Mouse (Mus musculus): ENCODE results near the gene Insl5. TPM values are rescaled to one million over a fixed set of nuclear protein-coding genes. Genes with fewer than 3 reads are reported as not detected.

The Insl5 gene
- polyA plus RNA-seq, 1 experiment from 2014 or later, result not detected

DNA sequence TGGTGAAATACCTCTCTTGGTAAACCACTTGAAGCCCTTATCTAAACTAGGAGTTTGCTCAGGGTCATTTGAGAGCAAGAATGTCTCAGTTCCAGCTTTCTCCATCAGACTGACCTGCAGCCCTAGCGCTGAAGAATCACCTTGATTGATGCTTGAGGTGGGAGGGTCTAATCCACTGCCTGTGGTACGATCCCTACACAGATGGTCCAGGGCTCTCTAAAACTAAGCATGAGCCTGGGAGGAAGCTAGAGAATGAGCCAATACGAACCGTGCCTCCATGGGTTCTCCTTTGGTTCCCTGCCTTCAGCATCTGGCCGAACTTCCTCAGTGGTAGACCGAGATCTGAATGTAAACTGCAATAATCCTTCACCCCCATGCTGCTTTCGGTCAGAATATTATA is 1.1 kb upstream of the Insl5 start:
- Histone ChIP-seq H3K27me3 (no peaks in the 10 kb centered on the region), H3K4me3 (replicated peaks) (no peak overlapping the region), H3K9me3 (no peaks in the 10 kb centered on the region), H3K4me2 (no peak overlapping the region), H3K27ac (no peak overlapping the region), H3K36me3 (no peaks in the 10 kb centered on the region), H3K9ac (replicated peaks) (no peak overlapping the region), H3K4me1 (replicated peaks) (peaks cover 9% of the 10 kb centered on the region)
- 72% methylated on average over 7 of the region's 7 CpGs for WGBS
- ATAC-seq (ENCODE audit: insufficient number of reproducible peaks, insufficient read depth, low FRiP score, low TSS enrichment, low read depth), result no peak

DNA sequence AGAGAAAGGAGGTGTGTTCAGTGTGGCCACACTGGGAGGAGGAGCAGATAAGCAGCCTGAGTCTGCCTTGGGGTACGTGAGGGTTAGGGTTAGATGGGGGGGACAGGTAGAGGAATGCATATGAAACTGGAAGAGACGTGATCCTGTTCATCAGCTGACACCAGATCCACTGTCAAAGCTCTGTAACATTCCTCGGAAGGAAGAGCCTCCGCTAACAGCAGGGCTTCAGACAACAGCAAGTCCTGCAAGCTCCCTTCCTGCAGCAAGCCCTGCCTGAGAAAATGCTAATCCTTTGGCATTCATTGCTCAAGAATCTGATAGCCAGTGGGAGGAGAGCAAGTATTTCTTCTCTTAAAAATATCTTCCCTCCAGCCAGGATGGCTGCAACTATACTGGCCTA is 13.2 kb downstream of the Insl5 start:
- Histone ChIP-seq H3K4me1 (replicated peaks) (peaks cover 29% of the 10 kb centered on the region), H3K4me3 (replicated peaks) (no peak overlapping the region), H3K27me3 (no peaks in the 10 kb centered on the region), H3K4me2 (no peak overlapping the region), H3K27ac (0 out of 2 replicates have a peak overlapping the region, but pooled peaks have one; percentile 17), H3K9me3 (no peaks in the 10 kb centered on the region), H3K36me3 (no peaks in the 10 kb centered on the region), H3K9ac (replicated peaks) (no peak overlapping the region)
- no peak for ATAC-seq (ENCODE audit: insufficient number of reproducible peaks, insufficient read depth, low FRiP score, low TSS enrichment, low read depth)
- WGBS, result 10% methylated on average over 4 of the region's 4 CpGs

DNA sequence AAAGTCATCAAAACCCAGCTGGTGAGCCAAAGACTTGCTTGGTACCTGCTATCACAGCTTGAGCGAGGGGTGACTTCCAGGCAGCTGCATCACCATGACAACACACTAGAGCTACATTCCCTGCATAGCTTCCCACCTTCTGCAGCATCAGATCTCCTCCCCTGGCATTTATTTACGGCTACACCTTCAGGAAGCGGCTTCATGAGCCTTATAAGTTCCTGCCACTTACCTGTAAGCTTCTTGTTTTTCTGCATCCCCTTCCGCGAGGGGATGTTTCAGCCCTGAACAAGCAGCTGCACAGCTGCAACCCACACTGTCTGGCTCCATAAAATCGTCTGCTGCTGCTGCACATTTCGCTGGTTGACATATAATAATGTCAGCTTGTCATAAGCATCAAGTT is 14.8 kb downstream of the Insl5 start:
- WGBS, result 16% methylated on average over 7 of the region's 7 CpGs
- no peak for ATAC-seq (ENCODE audit: insufficient number of reproducible peaks, insufficient read depth, low FRiP score, low TSS enrichment, low read depth)
- no peaks in the 10 kb centered on the region for H3K9me3 ChIP-seq
- H3K36me3 ChIP-seq, result no peaks in the 10 kb centered on the region
- H3K27me3 ChIP-seq, result no peaks in the 10 kb centered on the region
- 0 out of 2 replicates have a peak overlapping the region, but pooled peaks have one; percentile 23 for H3K4me2 ChIP-seq
- H3K4me3 ChIP-seq (replicated peaks), result no peak overlapping the region
- no peak overlapping the region for H3K9ac ChIP-seq (replicated peaks)
- peaks cover 35% of the 10 kb centered on the region for H3K4me1 ChIP-seq (replicated peaks)
- no peak overlapping the region for H3K27ac ChIP-seq

DNA sequence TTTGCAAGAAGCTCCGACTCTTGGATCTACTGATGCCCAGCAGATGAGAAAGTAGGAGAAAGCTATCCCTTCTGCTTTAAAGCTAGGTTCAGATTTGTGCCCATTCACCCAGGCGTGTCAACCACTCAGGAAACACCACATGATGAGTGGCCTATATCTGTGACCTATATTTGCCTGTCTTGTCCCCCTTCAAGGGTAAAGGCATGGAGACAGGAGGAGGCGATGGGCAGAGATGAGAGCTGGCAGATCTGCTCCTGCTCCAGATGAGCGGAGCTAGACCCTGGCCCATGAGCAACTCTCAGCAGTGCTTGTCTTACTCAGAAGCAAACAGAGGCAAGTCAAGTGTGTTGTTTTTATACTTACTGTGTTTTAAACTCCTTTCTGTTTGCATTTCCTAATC is 15.9 kb downstream of the Insl5 start:
- WGBS, result 93% methylated on average over 4 of the region's 4 CpGs
- H3K27me3 ChIP-seq, result no peaks in the 10 kb centered on the region
- no peak for ATAC-seq (ENCODE audit: insufficient number of reproducible peaks, insufficient read depth, low FRiP score, low TSS enrichment, low read depth)
- no peak overlapping the region for H3K9ac ChIP-seq (replicated peaks)
- peaks cover 41% of the 10 kb centered on the region for H3K4me1 ChIP-seq (replicated peaks)
- H3K4me2 ChIP-seq, result no peak overlapping the region
- no peaks in the 10 kb centered on the region for H3K36me3 ChIP-seq
- H3K27ac ChIP-seq, result no peak overlapping the region
- no peaks in the 10 kb centered on the region for H3K9me3 ChIP-seq
- no peak overlapping the region for H3K4me3 ChIP-seq (replicated peaks)

DNA sequence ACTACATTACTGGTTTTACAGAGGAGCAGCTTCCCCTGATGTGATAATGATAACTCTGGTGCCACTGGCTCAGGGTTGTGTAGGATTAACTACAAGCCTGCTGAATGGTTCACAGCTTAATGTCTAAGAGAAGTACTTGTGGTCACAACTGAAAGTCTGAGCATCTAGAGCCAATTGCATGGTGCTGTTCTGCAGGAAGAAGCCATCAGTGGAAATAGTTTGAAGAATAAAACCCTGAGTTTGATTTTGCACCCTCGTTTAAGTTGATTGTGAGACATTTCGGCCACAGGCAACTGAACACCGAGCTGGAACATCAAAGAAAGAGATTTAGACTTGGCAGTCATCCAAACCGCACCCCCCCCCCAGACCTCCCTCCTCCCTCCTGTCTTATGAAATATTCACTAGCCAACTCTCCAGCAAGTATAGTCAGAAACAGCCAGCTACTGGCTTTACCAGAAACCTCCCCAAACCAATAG is 19.7 kb downstream of the Insl5 start:
- Histone ChIP-seq H3K9ac (replicated peaks) (no peak overlapping the region), H3K27ac (peak overlapping the region; percentile 91)
- no peak for ATAC-seq (ENCODE audit: insufficient number of reproducible peaks, insufficient read depth, low FRiP score, low TSS enrichment, low read depth)

DNA sequence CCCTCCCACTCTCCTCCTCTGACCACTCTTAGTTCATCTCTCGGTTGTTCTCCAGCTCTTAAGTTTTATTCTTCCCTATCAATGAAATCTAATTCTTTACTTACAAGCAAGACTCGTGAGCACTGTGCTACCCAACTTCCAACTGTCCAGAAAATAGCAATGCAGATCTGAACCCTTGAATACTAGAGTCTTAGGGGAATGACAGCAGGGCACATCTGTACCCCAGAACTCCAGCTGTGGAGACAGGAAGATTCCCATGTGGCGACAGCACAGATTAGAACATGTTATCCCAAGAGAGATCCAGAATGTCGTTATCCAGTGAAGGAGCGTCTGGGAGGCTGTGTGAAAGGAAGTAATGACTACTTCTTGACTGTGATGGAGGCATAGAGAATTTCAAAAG is 20.4 kb downstream of the Insl5 start:
- Histone ChIP-seq H3K27me3 (no peaks in the 10 kb centered on the region), H3K27ac (peak overlapping the region; percentile 91), H3K4me2 (no peak overlapping the region), H3K36me3 (no peaks in the 10 kb centered on the region), H3K9ac (replicated peaks) (no peak overlapping the region), H3K4me3 (replicated peaks) (no peak overlapping the region), H3K4me1 (replicated peaks) (peaks cover 32% of the 10 kb centered on the region), H3K9me3 (no peaks in the 10 kb centered on the region)
- 68% methylated on average over 5 of the region's 5 CpGs for WGBS
- ATAC-seq (ENCODE audit: insufficient number of reproducible peaks, insufficient read depth, low FRiP score, low TSS enrichment, low read depth), result no peak

More for the DNA sequence above, 19.7 kb downstream of the Insl5 start:
- H3K4me1 ChIP-seq (replicated peaks), result peaks cover 34% of the 10 kb centered on the region
- 19% methylated on average over 4 of the region's 4 CpGs for WGBS
- H3K27me3 ChIP-seq, result no peaks in the 10 kb centered on the region
- no peak overlapping the region for H3K4me3 ChIP-seq (replicated peaks)
- H3K9me3 ChIP-seq, result no peaks in the 10 kb centered on the region
- no peak overlapping the region for H3K4me2 ChIP-seq
- no peaks in the 10 kb centered on the region for H3K36me3 ChIP-seq

DNA sequence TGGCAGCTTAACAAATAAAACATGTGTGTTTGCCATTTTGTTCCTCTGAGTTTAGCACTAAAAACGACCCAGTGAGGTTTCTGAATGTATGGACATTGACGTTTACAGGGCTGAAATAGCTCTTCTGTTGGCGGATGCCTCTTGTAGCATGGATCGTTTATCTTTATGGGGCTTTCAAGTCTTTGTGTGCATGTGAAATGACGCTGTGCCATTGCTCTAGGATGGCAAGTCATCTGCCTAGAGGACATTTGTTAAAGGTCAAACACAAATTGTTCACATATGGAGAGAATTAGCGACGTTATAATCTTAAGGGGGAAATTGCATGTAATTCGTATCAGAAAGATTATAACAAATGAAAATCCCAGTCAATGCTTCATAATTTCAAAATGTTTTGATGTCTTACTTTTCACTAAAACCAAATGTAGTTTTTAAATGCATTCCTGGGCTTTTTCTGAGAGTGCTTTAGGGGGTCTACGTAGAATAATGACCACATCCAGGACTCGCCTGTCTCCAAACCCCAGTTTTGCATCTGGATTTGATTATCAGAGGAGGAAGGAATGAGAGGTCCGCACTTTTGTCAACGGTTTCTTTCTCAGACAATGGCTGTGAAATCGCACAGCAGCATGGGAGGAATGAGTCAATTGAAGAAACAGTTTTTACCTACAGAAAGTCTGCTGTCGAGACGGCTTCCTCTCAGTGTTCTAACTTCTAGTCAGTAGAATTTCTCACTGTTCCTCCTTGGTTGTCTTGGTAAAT is 21.3 kb downstream of the Insl5 start:
- Histone ChIP-seq H3K9me3 (no peaks in the 10 kb centered on the region), H3K4me1 (replicated peaks) (peaks cover 32% of the 10 kb centered on the region), H3K27me3 (no peaks in the 10 kb centered on the region), H3K27ac (peak overlapping the region; percentile 91), H3K4me3 (replicated peaks) (no peak overlapping the region), H3K36me3 (no peaks in the 10 kb centered on the region), H3K9ac (replicated peaks) (no peak overlapping the region), H3K4me2 (no peak overlapping the region)
- no peak for ATAC-seq (ENCODE audit: insufficient number of reproducible peaks, insufficient read depth, low FRiP score, low TSS enrichment, low read depth)
- 10% methylated on average over 15 of the region's 15 CpGs for WGBS

DNA sequence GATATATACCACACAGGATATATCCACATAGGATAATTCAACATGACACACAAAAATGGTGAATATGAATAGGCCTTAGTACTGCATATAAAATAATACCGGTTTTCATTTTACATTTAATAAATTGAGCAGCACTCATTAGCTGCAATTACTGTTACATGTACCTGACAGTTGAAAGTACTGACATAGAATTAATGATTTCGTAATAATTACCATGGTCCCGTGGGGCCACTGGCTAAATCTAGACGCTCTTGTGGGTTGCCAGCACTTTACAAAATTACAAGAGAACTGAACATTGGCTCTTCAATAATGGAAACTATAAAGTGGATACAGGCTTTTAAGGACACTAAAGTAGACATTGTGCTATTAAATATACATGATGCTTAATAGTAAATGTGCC is 22.0 kb downstream of the Insl5 start:
- Histone ChIP-seq H3K36me3 (no peaks in the 10 kb centered on the region), H3K4me3 (replicated peaks) (no peak overlapping the region), H3K9me3 (no peaks in the 10 kb centered on the region), H3K27me3 (no peaks in the 10 kb centered on the region), H3K4me2 (no peak overlapping the region), H3K27ac (no peak overlapping the region), H3K4me1 (replicated peaks) (peaks cover 32% of the 10 kb centered on the region), H3K9ac (replicated peaks) (no peak overlapping the region)
- 63% methylated on average over 4 of the region's 4 CpGs for WGBS
- no peak for ATAC-seq (ENCODE audit: insufficient number of reproducible peaks, insufficient read depth, low FRiP score, low TSS enrichment, low read depth)

DNA sequence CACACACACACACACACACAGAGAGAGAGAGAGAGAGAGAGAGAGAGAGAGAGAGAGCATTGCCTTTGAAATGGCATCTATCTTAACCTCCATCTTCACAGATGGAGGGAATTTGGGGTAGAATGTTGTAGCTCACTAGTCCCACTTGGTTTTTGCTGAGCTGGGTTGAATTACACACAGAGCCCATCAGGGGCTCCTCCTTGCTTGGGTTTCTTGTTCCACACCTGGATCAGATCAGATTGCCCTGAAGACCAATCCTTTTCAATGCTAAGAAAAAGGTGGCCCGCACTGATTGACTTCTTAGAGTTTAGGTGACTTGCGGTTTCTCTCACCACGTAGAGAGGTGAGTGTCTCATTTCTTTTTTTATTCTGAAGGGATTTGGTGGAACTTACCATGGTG is 35.0 kb downstream of the Insl5 start:
- Histone ChIP-seq H3K27me3 (no peaks in the 10 kb centered on the region), H3K9ac (replicated peaks) (no peak overlapping the region), H3K4me1 (replicated peaks) (no peaks in the 10 kb centered on the region; the same call in 1 of the 2 replicates), H3K4me3 (replicated peaks) (no peak overlapping the region), H3K27ac (peak overlapping the region; percentile 50; the same call in 1 of the 2 replicates), H3K9me3 (no peaks in the 10 kb centered on the region), H3K36me3 (no peaks in the 10 kb centered on the region), H3K4me2 (no peak overlapping the region)
- WGBS, result 72% methylated on average over 3 of the region's 3 CpGs
- ATAC-seq (ENCODE audit: insufficient number of reproducible peaks, insufficient read depth, low FRiP score, low TSS enrichment, low read depth), result no peak

DNA sequence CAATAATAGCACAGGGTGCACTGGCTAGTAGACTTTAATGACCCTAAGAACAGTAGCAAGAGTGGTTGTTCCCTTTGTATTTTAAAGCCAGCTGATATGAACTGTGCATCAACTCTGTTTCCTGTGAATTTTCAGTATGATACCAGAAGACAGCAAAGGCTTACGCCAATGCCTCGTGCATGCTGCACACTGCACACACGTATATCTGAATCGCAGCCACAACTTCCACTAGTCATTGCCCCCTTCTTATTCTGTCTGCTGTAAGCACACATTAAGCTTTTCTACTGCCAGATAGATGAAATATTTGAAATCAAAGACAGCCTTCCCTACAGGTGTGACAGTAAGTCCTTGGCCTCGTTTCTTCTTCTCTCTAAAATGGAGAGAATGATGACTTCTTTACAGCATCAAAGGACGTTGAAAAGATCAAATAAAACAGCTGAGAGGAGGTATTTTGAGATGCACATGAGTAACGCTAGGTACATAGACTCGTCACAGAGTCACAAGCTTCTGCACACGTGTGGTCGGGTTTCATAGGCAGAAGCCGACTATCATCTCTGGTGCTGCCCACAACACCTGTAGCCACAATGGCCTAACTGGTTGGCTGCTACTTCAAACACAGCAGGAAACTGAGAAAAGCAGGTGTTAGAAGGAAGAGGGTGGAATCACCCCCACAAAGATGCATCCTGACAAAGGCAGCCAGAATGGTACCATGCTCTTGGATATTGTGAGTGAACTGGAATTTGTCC is 35.9 kb downstream of the Insl5 start:
- WGBS, result 72% methylated on average over 11 of the region's 11 CpGs
- no peak overlapping the region for H3K9ac ChIP-seq (replicated peaks)
- no peak for ATAC-seq (ENCODE audit: insufficient number of reproducible peaks, insufficient read depth, low FRiP score, low TSS enrichment, low read depth)
- no peak overlapping the region for H3K4me2 ChIP-seq
- H3K36me3 ChIP-seq, result no peaks in the 10 kb centered on the region
- H3K4me3 ChIP-seq (replicated peaks), result no peak overlapping the region
- H3K27me3 ChIP-seq, result no peaks in the 10 kb centered on the region
- no peaks in the 10 kb centered on the region for H3K9me3 ChIP-seq
- no peaks in the 10 kb centered on the region; the same call in 1 of the 2 replicates for H3K4me1 ChIP-seq (replicated peaks)
- no peak overlapping the region for H3K27ac ChIP-seq

DNA sequence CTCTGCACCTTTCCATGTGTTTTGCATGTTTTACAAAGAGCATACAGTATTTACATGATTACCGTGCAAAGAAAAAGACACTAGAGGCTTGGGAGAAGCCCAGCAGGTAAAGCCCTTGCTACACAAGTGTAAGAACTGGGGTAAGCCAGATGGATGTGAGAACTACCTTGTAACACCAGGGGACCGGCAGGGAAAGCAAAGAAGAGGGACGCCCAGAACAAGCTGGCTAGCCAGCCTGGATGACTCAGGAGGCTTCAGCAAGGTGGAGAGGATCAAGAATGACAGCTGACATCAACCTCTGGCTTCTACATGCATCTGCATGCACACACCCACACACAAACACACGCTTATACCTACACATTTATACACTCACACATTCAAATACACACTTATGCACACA is 36.6 kb downstream of the Insl5 start:
- no peak overlapping the region for H3K9ac ChIP-seq (replicated peaks)
- no peaks in the 10 kb centered on the region for H3K9me3 ChIP-seq
- ATAC-seq (ENCODE audit: insufficient number of reproducible peaks, insufficient read depth, low FRiP score, low TSS enrichment, low read depth), result no peak
- no peak overlapping the region for H3K4me2 ChIP-seq
- no peaks in the 10 kb centered on the region for H3K27me3 ChIP-seq
- H3K36me3 ChIP-seq, result no peaks in the 10 kb centered on the region
- 74% methylated on average over 4 of the region's 4 CpGs for whole genome bisulfite sequencing
- no peaks in the 10 kb centered on the region; the same call in 1 of the 2 replicates for H3K4me1 ChIP-seq (replicated peaks)
- H3K27ac ChIP-seq, result no peak overlapping the region
- no peak overlapping the region for H3K4me3 ChIP-seq (replicated peaks)

All from limb, embryonic 12.5 days (tissue).